Mouse (Mus musculus) frontal cortex, postnatal 36 days (tissue): ENCODE results near the gene Nfatc4.

Experiments used
- DNase-seq, 2 experiments: peaks; one replicate each; pipeline ENCODE4 v3.0.0; 2022; ENCODE audit warnings: low spot score in 2 of 2

The Nfatc4 gene

GRCm38 (mm10) chr14:55822435-55822990, 431 bp upstream of the Nfatc4 start:
- peak; percentile 32 to 55 for DNase-seq

DNA sequence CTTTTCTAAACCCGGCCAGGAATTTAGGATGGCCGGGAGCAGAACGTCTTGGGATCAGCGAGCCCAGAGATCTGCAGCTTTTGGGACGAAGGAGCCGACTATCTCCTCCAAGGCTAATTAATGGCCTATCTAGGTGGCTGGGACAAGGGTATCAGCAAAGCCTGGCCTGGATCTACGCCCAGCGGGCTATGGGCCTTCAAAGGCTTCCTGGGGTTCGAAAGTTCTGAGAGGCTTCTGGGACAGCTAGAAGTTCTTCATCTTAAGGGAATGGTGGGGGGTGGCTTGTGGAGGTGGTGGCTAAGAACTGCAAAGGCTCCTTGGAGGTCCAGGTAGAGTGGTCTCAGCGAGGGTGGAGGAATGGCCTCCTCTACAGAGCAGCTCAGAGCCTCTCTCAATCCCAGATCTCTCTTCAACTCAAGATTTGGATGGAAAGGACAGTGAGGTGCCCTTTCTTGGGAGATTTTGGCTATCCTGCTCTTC, 1.1 kb downstream of the Nfatc4 start:
- DNase-seq, result no peak

- no peak for DNase-seq
These were observed 1.7 kb downstream of the Nfatc4 start for GRCm38 (mm10) chr14:55824481-55825215.

- DNase-seq, result no peak
These were observed 2.5 kb downstream of the Nfatc4 start for GRCm38 (mm10) chr14:55825216-55826051.

- DNase-seq, result no peak
These were observed 3.2 kb downstream of the Nfatc4 start for GRCm38 (mm10) chr14:55826142-55826541.

DNA sequence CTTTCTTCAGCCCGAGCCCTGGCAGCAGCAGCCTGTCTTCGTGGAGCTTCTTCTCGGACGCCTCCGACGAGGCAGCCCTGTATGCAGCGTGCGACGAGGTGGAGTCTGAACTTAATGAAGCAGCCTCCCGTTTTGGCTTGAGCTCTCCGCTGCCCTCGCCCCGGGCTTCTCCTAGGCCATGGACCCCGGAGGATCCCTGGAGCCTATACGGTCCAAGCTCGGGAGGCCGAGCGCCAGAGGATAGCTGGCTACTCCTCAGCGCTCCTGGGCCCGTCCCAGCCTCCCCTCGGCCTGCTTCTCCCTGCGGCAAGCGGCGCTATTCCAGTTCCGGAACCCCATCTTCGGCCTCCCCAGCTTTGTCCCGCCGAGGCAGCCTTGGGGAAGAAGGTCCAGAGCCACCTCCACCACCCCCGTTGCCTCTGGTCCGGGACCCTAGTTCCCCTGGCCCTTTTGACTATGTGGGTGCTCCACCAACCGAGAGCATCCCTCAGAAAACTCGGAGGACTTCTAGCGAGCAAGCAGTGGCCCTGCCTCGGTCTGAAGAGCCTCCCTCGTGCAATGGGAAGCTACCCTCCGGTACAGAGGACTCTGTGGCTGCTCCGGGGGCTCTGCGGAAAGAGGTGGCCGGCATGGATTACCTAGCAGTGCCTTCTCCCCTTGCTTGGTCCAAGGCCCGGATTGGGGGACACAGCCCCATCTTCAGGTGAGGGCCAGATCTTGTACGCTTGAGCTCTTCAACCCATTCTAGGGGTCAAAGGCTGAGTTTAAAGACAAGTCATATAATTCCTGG, 3.8 kb downstream of the Nfatc4 start:
- DNase-seq, result no peak

DNA sequence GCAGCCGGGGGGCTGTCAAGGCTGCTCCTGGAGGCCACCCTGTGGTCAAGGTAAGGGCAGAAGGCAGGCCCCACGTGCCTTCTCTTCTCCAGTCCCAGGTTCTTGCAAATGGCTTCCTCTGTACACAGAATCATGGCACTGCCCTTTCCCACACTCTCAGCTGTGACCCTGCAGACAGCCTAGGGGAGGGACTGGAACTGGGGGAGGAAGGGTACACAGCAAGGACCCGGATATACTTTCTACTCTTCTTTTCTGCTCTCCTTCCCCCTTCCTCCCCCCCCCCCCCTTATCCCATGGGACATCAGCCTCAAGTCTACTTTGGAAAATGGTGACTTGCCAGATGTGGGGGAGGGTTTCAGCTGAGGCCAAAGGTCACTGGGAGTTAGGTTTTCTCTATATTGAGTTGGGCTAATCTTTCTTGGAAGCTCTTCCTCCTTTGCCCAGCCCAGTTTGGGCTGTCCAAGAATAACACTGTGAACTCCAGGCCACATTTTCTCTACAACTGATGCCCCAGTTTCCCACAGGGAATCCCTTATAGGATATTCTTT, 5.8 kb downstream of the Nfatc4 start:
- DNase-seq, result no peak

DNA sequence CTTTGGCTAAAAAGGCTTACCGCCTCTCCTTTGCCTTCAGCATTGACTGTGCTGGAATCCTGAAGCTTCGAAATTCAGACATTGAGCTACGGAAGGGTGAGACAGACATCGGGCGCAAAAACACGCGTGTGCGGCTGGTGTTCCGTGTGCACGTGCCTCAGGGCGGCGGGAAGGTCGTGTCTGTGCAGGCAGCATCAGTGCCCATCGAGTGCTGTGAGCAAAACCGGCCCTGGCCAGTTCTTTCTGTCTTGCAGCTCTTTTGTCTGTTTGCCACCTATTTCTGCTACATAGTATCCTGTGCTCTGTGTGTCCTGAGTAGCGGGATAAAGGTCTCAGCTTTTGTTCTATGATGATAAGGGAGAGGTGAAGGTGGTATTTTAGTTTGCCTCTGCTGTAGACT, 6.9 kb downstream of the Nfatc4 start:
- DNase-seq, result no peak

- no peak for DNase-seq
These were observed 7.4 kb downstream of the Nfatc4 start for GRCm38 (mm10) chr14:55830331-55830730.

DNA sequence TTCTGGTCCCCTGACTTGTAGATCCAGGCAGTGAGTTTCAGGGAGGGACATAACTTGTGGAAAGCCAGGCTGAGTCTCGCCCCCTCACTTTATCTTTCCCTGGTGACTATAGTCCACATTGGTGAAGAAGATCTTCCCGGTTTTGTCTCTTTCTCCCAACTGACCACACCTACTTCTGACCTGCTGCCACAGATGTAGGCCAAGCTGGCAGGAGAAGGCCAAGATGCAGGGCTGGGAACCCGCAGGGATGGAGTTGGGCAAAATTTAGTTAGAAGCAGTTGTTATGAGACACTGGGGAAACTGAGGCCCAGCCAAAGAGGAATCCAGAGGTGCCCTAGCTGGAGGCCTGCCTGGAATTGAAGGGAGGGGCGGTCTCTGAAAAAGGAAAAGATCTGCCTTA, 10.2 kb downstream of the Nfatc4 start:
- DNase-seq, result no peak

- no peak for DNase-seq
These were observed 12.0 kb downstream of the Nfatc4 start for GRCm38 (mm10) chr14:55834808-55835533.

DNA sequence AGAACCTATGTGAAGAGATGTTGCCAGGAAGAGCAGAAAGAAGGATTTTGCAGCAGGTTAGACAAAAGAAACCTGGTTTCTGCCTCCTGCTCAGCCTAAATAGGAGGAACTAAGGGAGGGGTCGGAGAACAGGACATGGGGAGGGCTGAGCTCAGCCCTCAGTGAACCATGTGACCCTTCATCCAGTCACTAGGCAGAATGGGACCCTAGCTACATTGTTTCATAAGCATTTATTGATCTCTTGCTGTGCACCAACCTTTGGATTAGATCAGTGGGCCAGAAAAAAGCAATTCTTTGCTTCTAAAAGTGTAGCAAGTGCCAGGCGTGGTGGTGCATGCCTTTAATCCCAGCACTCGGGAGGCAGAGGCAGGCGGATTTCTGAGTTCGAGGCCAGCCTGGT, 15.4 kb downstream of the Nfatc4 start:
- no peak for DNase-seq

DNA sequence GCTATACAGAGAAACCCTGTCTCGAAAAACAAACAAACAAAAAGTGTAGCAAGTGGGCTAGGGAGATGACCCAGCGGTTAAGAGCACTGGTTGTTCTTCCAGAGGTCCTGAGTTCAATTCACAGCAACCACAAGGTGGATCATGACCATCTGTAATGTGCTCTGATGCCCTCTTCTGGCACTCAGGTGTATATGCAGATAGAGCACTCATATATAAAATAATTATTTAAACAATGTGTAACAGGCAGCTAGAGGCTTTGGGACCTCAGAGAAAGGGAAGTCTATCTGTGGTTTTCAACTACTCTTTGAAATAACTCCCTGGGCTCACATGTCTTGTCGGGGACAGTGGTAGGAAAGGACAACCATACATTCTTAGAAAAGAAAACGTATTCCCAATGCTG, 15.8 kb downstream of the Nfatc4 start:
- no peak for DNase-seq

DNA sequence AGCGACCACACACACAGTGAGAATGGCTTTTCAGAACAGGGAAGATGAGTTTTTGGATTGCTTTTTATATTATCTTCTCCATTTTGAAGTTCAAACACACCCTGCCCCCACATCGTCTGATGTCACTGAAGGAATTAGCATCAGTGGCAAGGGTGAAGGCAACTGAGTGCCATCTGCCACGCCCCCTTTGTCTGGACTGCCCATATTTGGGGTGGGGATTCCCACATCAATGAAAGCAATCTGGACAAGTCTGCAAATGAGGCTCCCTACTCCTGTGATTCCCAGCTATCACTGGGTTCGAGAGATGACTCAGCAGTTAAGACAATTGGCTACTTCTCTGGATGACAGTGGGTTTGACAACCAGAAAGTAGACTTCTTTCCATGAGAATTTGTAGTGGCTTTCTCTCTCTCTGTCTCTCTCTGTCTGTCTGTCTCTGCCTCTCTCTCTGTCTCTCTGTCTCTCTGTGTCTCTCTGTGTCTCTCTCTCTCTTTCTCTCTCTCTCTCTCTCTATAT, 18.0 kb downstream of the Nfatc4 start:
- no peak for DNase-seq

GRCm38 (mm10) chr14:55842794-55843193, 19.9 kb downstream of the Nfatc4 start:
- no peak for DNase-seq

DNA sequence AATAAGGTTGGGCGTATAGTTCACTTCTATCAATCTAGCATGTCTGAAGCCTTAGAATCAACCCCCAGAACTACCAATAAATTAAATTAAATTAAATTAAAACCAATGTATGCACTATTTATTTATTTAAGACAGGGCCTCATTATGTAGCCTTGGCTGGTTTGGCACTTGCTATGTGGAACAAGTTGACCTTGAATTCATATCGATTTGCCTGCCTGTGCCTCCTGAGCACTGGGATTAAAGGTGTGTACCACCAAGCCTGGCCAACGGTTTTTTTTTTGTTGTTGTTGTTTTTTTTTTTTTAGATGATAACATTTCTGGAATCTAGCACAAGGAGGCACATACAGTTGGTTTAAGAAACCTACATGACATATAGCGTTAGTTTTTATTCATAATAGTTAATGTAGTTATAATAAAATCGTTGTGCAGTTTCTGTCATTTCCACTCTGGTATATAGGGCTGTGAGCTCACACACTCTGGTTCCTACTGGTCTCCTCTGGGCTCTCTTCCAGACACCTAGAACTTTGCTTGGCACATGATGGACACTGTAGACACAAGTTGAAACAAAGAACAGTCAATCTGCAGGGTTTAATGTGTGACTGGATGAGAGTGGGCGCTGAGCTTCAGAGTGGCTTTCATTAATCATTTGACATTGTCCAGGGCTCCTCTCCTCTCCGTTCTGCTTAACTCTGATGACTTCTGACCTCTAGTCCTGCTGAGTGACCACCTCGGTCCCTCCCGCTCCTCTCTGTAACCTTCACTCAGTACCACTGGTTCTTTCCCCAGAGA, 22.8 kb downstream of the Nfatc4 start:
- no peak for DNase-seq

GRCm38 (mm10) chr14:55850885-55851284, 27.9 kb downstream of the Nfatc4 start:
- DNase-seq, result no peak

GRCm38 (mm10) chr14:55852646-55853551, 30.0 kb downstream of the Nfatc4 start:
- no peak for DNase-seq
